Mouse (Mus musculus): ENCODE measurements around the gene Zer1. TPM values are rescaled to one million over a fixed set of nuclear protein-coding genes. Genes with fewer than 3 reads are reported as not detected.
"Not testable (repeated sequence)": the region's sequence is repeated elsewhere in the genome, so short reads cannot be mapped to it uniquely, and the experiment has no call there.

The Zer1 gene
- polyA plus RNA-seq, 1 experiment from 2014 or later: 17.7 TPM

- whole genome bisulfite sequencing: 91% methylated on average over 4 of the region's 4 CpGs
- peaks cover 13% of the 10 kb centered on the region for H3K4me1 ChIP-seq
- not testable (repeated sequence) for H3K4me3 ChIP-seq; H3K27ac ChIP-seq; ATAC-seq (replicated peaks); H3K9ac ChIP-seq; H3K9me3 ChIP-seq; H3K4me2 ChIP-seq; H3K27me3 ChIP-seq (replicated peaks)
- peaks cover 36% of the 10 kb centered on the region for H3K36me3 ChIP-seq (replicated peaks)
Observed at GRCm38 (mm10) chr2:30140021-30140420, 15.6 kb upstream of the Zer1 start.

DNA sequence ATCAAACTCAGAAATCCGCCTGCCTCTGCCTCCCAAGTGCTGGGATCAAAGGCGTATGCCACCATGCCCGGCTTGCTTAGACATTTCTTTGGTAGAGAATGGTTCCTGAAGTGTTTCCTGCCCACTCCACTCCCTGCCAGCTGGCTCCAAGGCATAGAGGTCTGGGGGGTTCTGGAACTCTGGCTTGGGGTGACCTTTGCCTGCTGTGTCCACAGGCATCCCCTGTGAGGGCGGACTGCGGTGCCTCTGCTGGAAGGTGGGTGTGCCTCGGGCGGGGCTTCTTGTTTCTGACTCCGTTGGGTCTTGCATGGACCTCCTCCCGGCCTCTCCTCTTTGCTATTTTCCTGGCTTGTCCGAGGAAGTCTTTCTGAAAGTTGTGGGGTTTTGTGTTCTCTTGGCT, 12.1 kb upstream of the Zer1 start:
- Histone ChIP-seq H3K9ac (no peak overlapping the region), H3K4me3 (no peak overlapping the region), H3K27ac (no peak overlapping the region), H3K4me2 (no peak overlapping the region), H3K9me3 (no peaks in the 10 kb centered on the region), H3K36me3 (replicated peaks) (peaks cover 15% of the 10 kb centered on the region), H3K4me1 (peaks cover 32% of the 10 kb centered on the region), H3K27me3 (replicated peaks) (no peaks in the 10 kb centered on the region)
- no peak for ATAC-seq (replicated peaks)
- 91% methylated on average over 10 of the region's 10 CpGs for WGBS

DNA sequence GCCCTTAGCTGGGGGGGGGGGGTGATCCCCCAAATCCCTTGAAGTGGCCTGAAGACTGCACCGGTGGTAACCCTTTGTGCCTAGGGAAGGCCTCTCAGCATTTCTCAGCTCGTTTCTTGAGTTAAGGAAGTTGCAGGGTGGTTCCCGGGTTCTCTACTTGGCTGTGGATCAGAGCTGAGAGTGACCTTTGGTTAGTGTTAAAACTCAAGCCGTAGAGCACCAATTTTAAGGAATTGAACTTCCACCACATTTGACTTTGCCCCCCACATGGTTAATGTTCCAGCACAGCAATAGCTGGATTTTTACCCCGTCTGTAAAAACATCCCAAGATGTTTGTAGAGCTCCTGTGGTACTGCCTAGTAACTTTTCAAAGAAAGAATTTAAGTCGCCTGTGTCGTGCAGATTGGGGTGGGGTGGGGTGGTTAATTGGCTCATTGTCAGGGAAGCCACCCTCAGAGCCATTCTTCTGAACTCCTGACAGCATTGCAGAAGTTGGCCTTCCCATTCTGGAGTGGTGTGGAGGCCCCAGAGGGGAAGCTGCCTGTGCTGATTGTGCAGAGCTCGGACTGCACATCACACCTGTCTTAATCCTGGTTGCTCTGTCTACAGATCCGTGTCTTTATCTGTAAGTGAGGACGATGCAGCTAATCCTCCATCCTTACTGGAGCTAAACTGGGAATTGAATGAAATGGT, 10.7 kb upstream of the Zer1 start:
- peaks cover 32% of the 10 kb centered on the region for H3K4me1 ChIP-seq
- no peaks in the 10 kb centered on the region for H3K9me3 ChIP-seq
- H3K4me3 ChIP-seq: peak overlapping the region; percentile 79
- H3K27me3 ChIP-seq (replicated peaks): no peaks in the 10 kb centered on the region
- no peak overlapping the region for H3K27ac ChIP-seq
- ATAC-seq (replicated peaks): no peak
- 41% methylated on average over 10 of the region's 10 CpGs for WGBS
- H3K9ac ChIP-seq: peak overlapping the region; percentile 78
- peak overlapping the region; percentile 91 for H3K4me2 ChIP-seq
- peaks cover 2% of the 10 kb centered on the region for H3K36me3 ChIP-seq (replicated peaks)

DNA sequence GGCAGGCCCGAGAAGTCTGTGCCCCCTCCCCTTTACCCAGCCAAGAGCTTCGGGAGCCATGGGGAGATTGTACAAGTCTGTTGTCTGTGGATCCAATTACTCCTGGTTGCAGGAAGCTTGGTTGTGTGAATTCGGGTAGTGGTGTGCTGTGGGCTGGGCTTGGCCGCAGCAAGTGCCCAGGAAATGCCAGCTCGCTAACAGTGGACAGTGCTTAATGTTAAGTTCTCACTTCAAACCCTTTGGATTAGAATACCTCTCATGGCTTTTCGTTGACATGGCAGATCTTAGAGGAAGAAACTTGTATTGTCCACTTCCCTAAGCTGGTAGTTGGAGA, 10.0 kb upstream of the Zer1 start:
- Histone ChIP-seq H3K4me3 (peak overlapping the region; percentile 79), H3K27ac (peak overlapping the region; percentile 83), H3K27me3 (replicated peaks) (no peaks in the 10 kb centered on the region), H3K36me3 (replicated peaks) (no peaks in the 10 kb centered on the region), H3K4me1 (peaks cover 32% of the 10 kb centered on the region), H3K4me2 (peak overlapping the region; percentile 91), H3K9ac (peak overlapping the region; percentile 78), H3K9me3 (no peaks in the 10 kb centered on the region)
- peak; percentile 38; the same call in 1 of the 2 replicates for ATAC-seq (replicated peaks)
- WGBS: 28% methylated on average over 6 of the region's 6 CpGs

DNA sequence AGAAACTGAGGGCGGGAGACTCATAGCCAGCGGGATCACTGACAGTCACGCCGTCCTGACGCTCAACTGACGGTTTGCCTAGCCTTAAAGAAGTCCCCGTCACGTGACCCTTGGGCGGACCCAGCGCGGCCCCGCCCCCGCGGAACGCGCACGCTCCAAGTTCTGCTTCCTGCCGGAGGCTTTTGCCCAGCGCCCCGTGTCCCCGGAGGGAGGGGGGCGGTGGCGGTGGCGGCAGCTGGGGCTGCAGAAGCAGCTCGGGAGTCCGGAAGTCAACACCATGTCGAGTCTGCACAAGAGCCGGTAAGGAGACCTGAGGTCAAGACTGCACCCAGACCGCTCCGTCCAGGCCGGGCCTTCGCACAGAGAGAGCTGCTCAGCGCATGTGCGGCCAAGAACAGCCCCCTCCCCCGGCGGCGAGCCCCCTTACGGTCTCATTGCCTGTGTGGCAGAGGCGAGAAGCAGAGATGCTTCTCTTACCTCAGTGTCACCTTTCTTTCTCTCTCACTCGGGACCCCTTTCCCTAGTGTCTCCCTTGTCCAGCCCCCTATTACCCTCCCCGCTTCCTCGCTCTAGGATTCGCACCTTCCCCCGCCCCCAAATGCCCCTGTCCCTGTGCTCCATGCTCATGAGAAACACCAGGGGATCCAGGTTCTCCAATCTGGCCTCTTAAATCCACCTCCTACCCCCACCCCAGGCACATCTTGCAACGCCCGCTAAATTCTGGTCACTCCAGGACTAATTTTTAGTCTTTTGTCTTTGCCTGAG, 9.4 kb upstream of the Zer1 start, which contains the start of gene Tbc1d13:
Tbc1d13 (plus strand) TSS at position 134 of the 765 bp plus-strand sequence.
- Histone ChIP-seq H3K36me3 (replicated peaks) (no peaks in the 10 kb centered on the region), H3K9me3 (no peaks in the 10 kb centered on the region), H3K4me1 (peaks cover 32% of the 10 kb centered on the region), H3K4me3 (peak within 1 kb of the TSS; percentile 79), H3K4me2 (peak within 1 kb of the TSS; percentile 91), H3K27me3 (replicated peaks) (no peaks in the 10 kb centered on the region), H3K9ac (peak within 1 kb of the TSS; percentile 78), H3K27ac (peak within 1 kb of the TSS; percentile 83)
- under 1% methylated on average over 46 of the region's 46 CpGs for WGBS
- ATAC-seq (replicated peaks): peak; percentile 93

DNA sequence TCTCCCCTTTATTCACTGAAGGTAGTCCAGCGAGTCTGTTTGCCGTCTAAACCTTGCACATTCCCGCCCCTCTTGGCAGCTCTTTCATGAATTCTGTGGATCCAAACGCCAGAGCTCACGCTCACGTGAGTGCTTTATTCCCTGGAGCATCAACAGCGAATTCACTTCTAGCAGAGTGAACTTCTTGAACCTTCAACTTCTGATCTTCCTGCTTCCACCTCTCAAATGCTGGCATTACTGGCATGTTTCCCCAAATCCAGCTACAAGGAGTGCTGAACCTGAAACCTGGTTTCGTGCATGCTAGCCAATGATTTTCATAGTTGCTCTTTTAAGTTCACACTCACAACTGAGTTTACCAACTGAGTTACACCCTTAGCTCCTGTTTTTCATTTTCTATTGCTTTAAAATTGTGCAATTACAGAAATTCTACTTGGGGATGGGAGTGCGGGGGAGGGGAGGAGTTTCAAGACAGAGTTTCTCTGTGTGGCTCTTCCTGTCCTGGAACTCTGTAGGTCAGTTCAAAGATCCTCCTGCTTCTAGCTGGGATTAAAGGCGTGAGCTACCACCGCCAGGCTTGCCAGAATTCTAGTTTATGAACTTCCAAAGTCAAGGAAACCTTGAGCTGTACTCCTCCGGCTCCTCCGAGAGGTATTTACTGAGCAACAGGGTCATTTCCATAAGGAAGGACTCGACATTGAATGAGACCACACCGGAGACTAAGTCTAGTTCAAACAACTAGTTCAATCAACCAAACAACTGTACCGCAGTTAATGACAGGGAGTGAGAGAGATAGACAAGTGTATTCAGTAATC, 8.6 kb upstream of the Zer1 start:
- no peaks in the 10 kb centered on the region for H3K36me3 ChIP-seq (replicated peaks)
- no peaks in the 10 kb centered on the region for H3K27me3 ChIP-seq (replicated peaks)
- ATAC-seq (replicated peaks): no peak; the same call in 1 of the 2 replicates
- H3K4me2 ChIP-seq: peak overlapping the region; percentile 91
- H3K4me3 ChIP-seq: peak overlapping the region; percentile 79
- H3K9ac ChIP-seq: peak overlapping the region; percentile 78
- no peaks in the 10 kb centered on the region for H3K9me3 ChIP-seq
- peak overlapping the region; percentile 83 for H3K27ac ChIP-seq
- H3K4me1 ChIP-seq: peaks cover 32% of the 10 kb centered on the region
- WGBS: 23% methylated on average over 16 of the region's 16 CpGs

DNA sequence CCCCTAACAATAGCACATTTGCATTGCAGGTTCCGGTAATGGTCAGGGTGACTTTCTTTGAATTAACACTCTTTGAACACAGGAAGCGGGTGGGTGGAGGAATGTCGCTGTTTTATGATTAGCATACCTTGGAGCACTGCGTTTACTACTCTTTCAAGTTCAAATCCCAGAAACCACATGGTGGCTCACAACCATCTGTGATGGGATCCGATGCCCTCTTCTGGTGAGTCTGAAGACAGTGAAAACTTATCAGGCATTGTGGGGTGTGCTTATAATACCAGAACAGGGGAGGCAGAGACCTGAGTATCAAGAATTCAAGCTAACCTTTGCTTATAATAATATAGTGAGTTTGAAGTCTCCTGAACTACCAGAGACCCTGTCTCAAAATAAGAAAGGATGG, 6.9 kb upstream of the Zer1 start:
- 72% methylated on average over 5 of the region's 5 CpGs for WGBS
- H3K36me3 ChIP-seq (replicated peaks); H3K9me3 ChIP-seq; H3K4me2 ChIP-seq; H3K27me3 ChIP-seq (replicated peaks); H3K9ac ChIP-seq; H3K27ac ChIP-seq; ATAC-seq (replicated peaks); H3K4me3 ChIP-seq: not testable (repeated sequence)
- H3K4me1 ChIP-seq: peaks cover 28% of the 10 kb centered on the region

- WGBS: 91% methylated on average over 4 of the region's 4 CpGs
- ATAC-seq (replicated peaks): no peak
- no peaks in the 10 kb centered on the region for H3K27me3 ChIP-seq (replicated peaks)
Observed at GRCm38 (mm10) chr2:30130156-30130555, 5.8 kb upstream of the Zer1 start.

GRCm38 (mm10) chr2:30128789-30129188, 4.4 kb upstream of the Zer1 start:
- Histone ChIP-seq H3K9ac (no peak overlapping the region), H3K27me3 (replicated peaks) (no peaks in the 10 kb centered on the region), H3K9me3 (no peaks in the 10 kb centered on the region), H3K4me1 (peaks cover 18% of the 10 kb centered on the region), H3K36me3 (replicated peaks) (no peaks in the 10 kb centered on the region), H3K27ac (no peak overlapping the region), H3K4me3 (no peak overlapping the region), H3K4me2 (no peak overlapping the region)
- 30% methylated on average over 2 of the region's 2 CpGs for WGBS
- ATAC-seq (replicated peaks): no peak

More at GRCm38 (mm10) chr2:30130156-30130555, 5.8 kb upstream of the Zer1 start:
- H3K4me1 ChIP-seq: peaks cover 24% of the 10 kb centered on the region
- no peak overlapping the region for H3K4me3 ChIP-seq
- H3K9me3 ChIP-seq: no peaks in the 10 kb centered on the region
- H3K4me2 ChIP-seq: no peak overlapping the region
- H3K9ac ChIP-seq: no peak overlapping the region
- H3K27ac ChIP-seq: no peak overlapping the region
- no peaks in the 10 kb centered on the region for H3K36me3 ChIP-seq (replicated peaks)

DNA sequence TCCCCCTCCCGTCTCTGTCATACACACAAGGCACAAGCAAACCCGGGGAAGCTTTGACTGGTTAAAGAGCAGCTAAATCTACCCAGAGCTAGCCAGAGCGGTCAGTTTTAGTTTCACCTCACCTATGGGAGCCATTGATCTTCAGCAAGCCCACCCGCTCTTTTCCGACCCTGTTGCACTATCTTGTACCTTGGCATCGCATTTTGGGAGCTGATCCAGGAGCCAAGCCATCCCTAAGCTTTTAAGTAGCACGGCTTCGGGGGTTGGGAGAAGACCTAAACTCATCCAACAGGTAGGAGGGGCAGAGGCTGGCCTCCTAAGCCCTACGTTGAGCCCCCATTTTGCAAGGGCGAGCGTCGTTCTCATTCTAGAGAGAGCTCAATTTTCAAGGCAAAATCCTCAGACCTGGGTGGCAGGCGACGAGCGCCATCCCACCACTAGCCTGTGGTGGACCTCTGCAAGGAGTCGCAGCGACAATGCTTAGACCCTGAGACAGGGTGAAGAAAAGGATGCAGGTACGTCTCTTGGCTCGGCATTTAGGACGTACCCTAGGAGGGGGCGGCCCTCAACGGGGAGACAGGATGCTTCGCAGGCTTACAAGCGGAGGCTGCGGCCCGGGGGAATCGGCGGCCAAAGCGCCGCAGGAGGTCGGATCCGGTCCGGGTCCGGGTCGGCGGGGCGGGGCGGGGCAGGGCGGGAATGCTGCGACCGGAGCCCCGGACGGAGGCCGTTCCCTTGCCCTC, 485 bp downstream of the Zer1 start:
- peak overlapping the region; percentile 86 for H3K9ac ChIP-seq

DNA sequence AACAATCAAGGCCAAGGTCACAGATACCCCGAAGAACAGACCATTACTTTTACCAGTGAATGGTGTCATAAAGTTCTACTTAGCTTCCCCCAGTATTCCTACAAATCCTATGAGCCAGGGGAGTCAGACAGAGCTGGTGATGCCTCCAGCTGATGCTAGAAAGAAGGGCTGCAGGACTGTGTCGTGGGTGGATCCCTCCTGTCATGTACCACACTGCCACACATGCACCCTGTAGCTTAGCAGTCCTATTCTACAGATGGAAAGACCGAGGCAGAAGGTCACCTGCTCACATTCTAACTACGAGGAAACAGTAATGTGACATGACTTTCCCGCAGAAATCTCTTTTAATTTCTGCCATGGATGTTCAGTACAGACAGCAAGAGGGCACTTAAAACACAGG, 1.6 kb downstream of the Zer1 start:
- Histone ChIP-seq H3K27ac (no peak overlapping the region), H3K36me3 (replicated peaks) (no peaks in the 10 kb centered on the region), H3K9ac (no peak overlapping the region), H3K9me3 (no peaks in the 10 kb centered on the region), H3K27me3 (replicated peaks) (no peaks in the 10 kb centered on the region), H3K4me1 (peaks cover 46% of the 10 kb centered on the region), H3K4me3 (no peak overlapping the region), H3K4me2 (peak overlapping the region; percentile 93; the same call in 1 of the 2 replicates)
- ATAC-seq (replicated peaks): no peak
- 85% methylated on average over 5 of the region's 5 CpGs for WGBS

More for the DNA sequence above, 485 bp downstream of the Zer1 start:
- Histone ChIP-seq H3K9me3 (no peaks in the 10 kb centered on the region), H3K4me3 (peak overlapping the region; percentile 70), H3K4me2 (peak overlapping the region; percentile 93), H3K4me1 (peaks cover 45% of the 10 kb centered on the region), H3K36me3 (replicated peaks) (no peaks in the 10 kb centered on the region), H3K27ac (peak overlapping the region; percentile 92), H3K27me3 (replicated peaks) (no peaks in the 10 kb centered on the region)
- ATAC-seq (replicated peaks): peak; percentile 85
- WGBS: 3% methylated on average over 35 of the region's 44 CpGs

Measured in midbrain, embryonic 15.5 days (tissue).